Mouse (Mus musculus): ENCODE results near the gene Hpse.

Hpse gene

DNA sequence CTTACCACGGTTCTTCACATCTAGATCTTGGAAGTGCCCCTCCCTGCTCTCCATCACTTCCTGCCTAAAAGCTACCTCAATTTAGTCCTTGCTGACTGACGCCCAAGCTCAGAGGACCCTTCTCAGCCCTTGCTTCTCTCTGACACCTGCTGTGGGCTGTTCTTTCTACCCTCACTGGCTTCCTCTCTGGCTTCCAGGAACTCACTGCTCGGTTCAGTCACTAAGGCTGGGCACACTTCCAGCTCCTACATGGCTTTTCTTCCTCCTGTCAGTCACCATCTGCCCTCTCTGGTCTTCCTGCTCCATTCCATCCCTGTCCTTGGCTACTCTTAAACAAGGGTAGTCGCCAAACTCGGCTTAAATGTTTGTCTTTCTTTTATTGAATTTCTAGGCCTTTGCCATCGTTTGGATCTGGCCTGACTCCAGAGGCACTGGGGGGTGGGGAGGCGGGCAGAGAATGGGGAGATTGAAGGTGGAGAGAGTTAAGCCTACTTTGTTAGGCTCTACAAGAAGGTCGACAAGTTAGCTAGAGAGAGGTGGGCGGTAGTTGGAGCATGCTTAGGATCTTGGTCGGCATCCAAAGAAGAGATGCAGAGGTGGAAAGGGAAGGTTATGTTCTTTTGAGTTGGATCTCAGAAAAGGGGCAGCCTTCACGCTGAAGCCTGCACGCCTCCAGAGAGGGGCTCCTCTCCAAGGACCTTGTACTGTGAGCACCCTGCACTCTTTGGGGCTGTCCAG, 76.1 kb downstream of the Hpse start:
- in situ Hi-C loops (cut with MboI, MseI), result no loop called here

DNA sequence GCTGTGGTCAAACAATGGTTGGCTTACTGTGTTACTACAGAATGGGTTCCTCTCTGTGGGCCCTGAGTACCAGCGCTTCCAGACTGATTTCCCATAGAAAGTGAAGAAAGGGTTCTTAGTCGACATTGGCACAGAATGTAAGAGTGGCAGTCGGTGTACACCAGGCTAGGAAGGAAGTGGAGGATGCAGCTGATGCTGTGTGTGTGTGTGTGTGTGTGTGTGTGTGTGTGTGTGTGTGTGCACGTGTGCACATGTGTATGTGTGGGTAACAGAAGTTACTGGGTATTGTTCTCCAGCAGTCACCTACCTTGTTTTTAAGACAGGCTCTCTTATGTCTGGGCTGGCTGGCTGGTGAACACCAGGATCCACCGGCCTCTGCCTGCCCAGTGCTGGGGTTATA, 77.2 kb downstream of the Hpse start:
- in situ Hi-C loops (cut with MboI, MseI), result no loop called here

DNA sequence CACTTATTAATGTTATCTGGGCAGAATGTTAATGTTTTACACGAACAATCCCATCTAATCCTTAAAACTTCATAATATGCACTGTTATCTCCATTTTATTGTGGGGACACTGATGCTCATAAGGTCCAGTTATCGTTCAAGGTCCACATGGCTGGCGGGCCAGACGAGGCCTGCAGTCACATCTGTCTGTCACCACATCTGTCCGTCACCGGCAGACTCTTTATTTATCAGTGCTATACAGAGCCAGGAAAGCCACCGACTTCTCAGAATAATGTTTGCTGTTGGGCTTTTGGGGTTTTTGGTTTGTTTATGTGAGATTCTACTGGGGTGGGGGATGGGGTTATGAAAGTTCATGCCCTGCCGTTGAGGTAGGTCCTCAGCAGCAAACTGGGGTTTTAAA, 81.0 kb downstream of the Hpse start:
- in situ Hi-C loops (cut with MboI, MseI), result no loop called here

DNA sequence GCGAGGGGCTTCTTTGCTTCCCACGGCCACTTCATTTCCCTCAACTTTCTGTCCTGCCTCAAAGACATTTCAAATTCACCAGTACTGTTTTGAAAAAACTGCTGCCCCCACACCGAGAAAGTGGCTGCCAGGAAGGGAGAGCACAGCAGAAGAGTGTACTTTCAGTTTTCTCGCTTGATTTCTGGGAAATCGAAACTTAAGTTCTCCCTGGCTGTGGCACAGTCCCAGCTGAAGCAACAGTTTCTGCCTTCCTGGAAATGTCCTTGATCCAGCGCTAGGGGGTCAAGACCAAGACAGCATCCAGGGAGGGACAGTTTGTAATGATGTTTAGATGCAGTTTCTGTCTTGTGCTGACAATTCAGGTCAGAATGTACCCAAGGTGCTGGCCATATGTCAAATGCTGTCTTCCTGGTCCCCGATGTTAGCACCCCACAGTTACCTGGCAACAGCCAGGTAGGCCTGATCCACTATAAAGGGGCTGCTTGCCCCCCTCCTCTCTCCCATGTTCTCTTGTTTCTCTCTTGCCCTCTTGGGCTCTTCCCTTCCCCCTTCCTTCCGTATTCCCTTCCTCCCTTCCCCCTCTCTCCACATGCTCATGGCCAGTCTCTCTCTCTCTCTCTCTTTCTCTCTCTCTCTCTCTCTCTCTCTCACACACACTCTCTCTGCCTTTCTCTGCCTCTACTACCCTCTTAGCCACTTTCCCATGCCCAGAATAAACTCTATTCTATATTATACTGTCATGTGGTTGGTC, 82.5 kb downstream of the Hpse start:
- in situ Hi-C loops (cut with MboI, MseI), result no loop called here

DNA sequence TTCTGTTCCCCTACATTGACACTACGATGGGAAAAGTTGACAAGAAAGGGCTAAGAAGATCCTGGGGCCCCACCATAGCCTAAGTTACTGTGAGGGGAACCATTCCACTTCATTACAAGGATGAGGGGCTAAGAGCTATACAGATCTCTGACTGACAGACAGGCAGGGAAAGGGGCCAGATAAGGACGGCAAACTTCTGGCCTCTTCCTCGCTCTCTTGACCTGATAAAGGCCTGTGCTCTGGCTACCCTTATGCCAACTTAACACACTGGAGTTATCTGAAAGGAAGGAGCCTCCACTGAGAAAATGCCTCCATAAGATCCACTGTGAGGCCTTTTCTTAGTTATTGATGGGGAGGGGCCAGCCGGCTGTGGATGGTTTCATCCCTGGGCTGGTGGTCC, 83.6 kb downstream of the Hpse start:
- in situ Hi-C loops (cut with MboI, MseI), result no loop called here

DNA sequence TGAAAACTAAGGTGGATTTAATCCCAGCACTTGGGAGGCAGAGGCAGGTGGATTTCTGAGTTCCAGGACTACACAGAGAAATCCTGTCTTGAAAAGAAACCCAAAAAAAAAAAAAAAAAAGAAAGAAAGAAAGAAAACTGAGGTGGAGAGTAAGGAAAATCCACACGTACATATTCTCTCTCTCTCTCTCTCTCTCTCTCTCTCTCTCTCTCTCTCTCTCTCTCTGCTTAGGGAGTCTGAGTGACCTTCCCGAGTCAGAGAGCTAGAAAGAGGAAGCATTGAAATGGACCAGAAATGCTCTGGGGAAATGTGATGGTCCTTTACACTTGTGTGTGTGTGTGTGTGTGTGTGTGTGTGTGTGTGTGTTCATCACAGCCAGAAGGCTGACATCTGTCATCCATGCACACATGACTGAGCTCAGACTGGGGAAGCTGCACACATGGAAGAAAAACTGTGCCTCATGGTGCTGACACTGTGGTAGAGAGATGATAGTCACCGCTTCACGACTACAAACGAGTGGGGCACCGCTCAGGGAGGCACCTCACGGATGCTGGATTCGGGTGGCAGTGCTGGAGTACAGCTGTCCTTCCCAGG, 84.5 kb downstream of the Hpse start:
- in situ Hi-C loops (cut with MboI, MseI), result no loop called here

DNA sequence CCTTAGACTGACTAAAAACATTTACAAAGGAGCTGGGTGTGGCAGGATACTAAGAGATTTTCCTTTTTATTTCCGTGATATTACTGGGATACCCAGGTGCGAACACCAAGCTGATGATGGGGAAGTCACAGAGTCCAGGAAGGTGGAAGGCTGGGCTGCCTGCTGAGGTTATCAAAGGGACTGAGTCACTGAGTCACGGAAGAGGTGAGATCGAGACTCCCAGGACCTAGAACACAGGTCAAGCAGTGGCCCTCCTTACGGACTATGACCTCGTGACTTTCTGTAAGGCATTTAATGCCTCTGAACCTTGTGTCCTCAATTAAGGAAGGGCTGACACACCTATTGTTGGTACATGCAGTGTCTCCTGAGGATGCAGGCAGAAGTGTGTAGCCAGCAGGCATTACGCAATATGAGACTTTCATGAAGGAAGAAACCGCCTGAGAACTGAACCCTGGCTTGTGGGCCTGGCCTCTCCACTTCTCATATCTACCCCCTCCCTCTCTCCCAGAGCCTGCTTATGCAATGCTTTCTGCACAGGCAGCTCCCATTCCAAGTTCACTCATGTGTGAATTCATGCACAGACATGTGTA, 86.9 kb downstream of the Hpse start:
- in situ Hi-C loops (cut with MboI, MseI), result no loop called here
